Mouse (Mus musculus) myocyte (in vitro differentiated cells): ENCODE measurements at regions not wholly inside any gene's neighbourhood (a gene's known extent, or its start where the extent isn't known, plus 50 kb on each side); places are given as distances from the start of the nearest gene placed in this dataset.

Experiments used
- H3K27me3 ChIP-seq: one replicate; pipeline ENCODE4 v1.6.1; 2011; ENCODE audit not compliant: control insufficient read depth, insufficient read depth, insufficient read length
- H3K36me3 ChIP-seq: one replicate; pipeline ENCODE4 v1.6.1; 2011; ENCODE audit not compliant: control insufficient read depth, insufficient read depth
- H3K4me2 ChIP-seq: one replicate; pipeline ENCODE4 v1.6.1; 2011; ENCODE audit warnings: low read depth, control low read depth
- H3K4me3 ChIP-seq: one replicate; pipeline ENCODE4 v1.5.1; 2011; ENCODE audit warnings: mild to moderate bottlenecking, control low read depth, moderate library complexity
- H3K79me2 ChIP-seq: one replicate; pipeline ENCODE4 v1.6.1; 2011; ENCODE audit not compliant: control insufficient read depth, insufficient read depth
- H3ac ChIP-seq: one replicate; pipeline ENCODE4 v1.6.1; 2011; ENCODE audit not compliant: control insufficient read depth, insufficient read length
- CEBPB ChIP-seq: IDR thresholded peaks from 2 replicates; pipeline ENCODE4 v1.6.1; 2011; ENCODE audit warnings: mild to moderate bottlenecking, moderate library complexity; ENCODE audit not compliant: poor library complexity, insufficient read depth, severe bottlenecking
- E2F4 ChIP-seq: IDR thresholded peaks from one replicate; pipeline ENCODE4 v1.6.1; 2011; ENCODE audit warnings: mild to moderate bottlenecking, control low read depth, moderate library complexity; ENCODE audit not compliant: insufficient read depth
- MAX ChIP-seq: IDR thresholded peaks from one replicate; pipeline ENCODE4 v1.6.1; 2011; ENCODE audit warnings: low read depth, mild to moderate bottlenecking, control low read depth
- MYOD1 ChIP-seq, 3 experiments: IDR thresholded peaks; one replicate each; pipeline ENCODE4 v1.6.1; 2011; ENCODE audit warnings: control low read depth in 2 of 3, low read depth in 2 of 3, mild to moderate bottlenecking in 2 of 3, moderate library complexity in 1 of 3; ENCODE audit not compliant: insufficient read length in 2 of 3, control insufficient read depth in 1 of 3
- MYOG ChIP-seq, 3 experiments: IDR thresholded peaks; one replicate each; pipeline ENCODE4 v1.6.1; 2011; ENCODE audit warnings: control low read depth in 2 of 3, low read depth in 2 of 3, mild to moderate bottlenecking in 2 of 3; ENCODE audit not compliant: insufficient read length in 2 of 3, control insufficient read depth in 1 of 3, insufficient read depth in 1 of 3
- POLR2A ChIP-seq: IDR thresholded peaks from one replicate; pipeline ENCODE4 v1.6.1; 2011; ENCODE audit warnings: low read depth, mild to moderate bottlenecking, control low read depth, moderate library complexity; ENCODE audit not compliant: insufficient read length
- POLR2AphosphoS2 ChIP-seq: IDR thresholded peaks from one replicate; pipeline ENCODE4 v1.6.1; 2011; ENCODE audit warnings: low read depth, control low read depth; ENCODE audit not compliant: insufficient read length
- REST ChIP-seq: IDR thresholded peaks from one replicate; pipeline ENCODE4 v1.6.1; 2011; ENCODE audit warnings: mild to moderate bottlenecking, control low read depth, moderate library complexity; ENCODE audit not compliant: insufficient read depth, insufficient read length
- SRF ChIP-seq: IDR thresholded peaks from one replicate; pipeline ENCODE4 v1.6.1; 2011; ENCODE audit warnings: low read depth; ENCODE audit not compliant: control insufficient read depth, insufficient read length
- TCF12 ChIP-seq: IDR thresholded peaks from one replicate; pipeline ENCODE4 v1.6.1; 2011; ENCODE audit warnings: mild to moderate bottlenecking, control low read depth; ENCODE audit not compliant: poor library complexity, insufficient read depth, severe bottlenecking
- TCF3 ChIP-seq: IDR thresholded peaks from one replicate; pipeline ENCODE4 v1.6.1; 2011; ENCODE audit warnings: low read depth, control low read depth; ENCODE audit not compliant: insufficient read length
- USF1 ChIP-seq: IDR thresholded peaks from one replicate; pipeline ENCODE4 v1.6.1; 2011; ENCODE audit warnings: low read depth, mild to moderate bottlenecking, control low read depth, moderate library complexity

DNA sequence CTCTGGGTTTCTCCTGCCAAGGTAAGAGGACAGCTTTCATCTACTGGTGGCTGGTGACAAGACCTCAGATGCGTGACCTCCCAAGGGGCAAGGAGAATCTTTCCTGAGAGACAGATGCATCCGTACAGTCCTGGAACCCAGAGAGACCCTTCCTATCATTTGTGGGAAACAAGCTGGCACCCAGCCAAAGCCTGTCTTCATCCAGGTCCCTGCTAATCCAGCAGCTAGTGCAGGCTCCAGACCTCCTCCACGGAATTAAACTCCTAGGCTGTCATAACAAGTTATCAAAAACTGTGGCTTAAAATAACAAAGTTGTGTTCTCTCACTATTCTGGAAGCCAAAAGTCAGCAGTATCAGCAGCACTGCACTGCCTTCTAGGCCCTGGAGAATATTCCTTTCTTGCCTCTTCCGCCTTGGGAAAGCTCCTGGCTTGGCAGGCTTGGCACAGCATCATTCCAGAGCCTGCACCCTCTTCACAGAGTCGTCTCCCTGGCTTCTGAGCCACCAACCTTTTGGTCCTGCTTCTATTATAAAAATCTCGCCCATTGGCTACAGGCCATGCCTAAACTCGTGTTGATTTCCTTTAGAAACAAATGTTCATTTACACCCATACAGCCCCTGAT, 113.3 kb upstream of the Slc22a22 start:
- peaks cover 5% of the 10 kb centered on the region for H3K27me3 ChIP-seq

DNA sequence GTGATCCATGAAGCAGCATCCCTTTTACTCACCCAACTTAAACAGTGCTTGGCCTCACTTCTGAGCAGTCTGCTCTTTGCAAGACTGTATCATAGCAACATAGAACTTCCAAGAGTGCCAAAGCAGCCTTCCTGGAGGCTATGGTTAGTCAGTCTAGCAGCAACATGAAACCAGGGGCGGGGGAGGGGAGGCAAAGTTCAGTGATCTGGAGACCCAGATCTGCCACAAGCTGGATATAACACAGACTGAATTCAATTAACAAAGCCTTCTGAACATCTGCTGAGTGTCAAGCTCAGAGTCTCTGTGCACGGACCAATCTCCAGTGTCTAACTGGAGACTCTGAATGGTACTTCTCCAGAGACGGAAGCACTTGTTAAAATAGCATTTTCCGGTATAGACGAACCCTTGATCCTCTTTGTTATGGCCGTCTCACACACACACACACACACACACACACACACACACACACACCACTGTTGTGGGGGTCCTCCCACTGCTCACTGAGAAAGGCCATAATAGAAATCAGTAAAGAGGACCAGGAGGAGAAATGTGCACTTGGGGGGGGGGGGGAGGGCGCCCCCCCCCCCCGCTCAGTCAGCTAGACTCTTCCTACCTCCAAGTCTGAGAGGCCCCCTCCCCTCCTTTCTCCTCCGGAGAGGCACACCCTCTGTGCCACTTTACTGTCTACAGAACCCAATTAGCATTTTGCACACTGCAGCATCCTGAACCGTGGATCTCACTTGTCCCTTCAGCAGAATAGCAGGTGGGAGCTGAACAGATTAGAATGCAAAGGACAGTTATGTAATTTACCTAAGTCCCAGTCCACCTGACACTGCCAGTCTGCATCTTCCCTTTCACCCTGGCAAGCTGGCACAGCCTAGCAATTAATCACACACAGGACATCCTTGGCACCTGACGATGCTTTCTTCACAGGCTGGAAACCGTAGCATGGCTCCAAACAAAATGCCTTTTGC, 112.3 kb upstream of the Slc22a22 start:
- H3K36me3 ChIP-seq: no peaks in the 10 kb centered on the region
- peaks cover 5% of the 10 kb centered on the region for H3K27me3 ChIP-seq
- no peak overlapping the region for H3ac ChIP-seq
- TF ChIP-seq E2F4: no peak
- no peak for TF ChIP-seq TCF12
- TF ChIP-seq MYOD1 (IDR thresholded peaks at IDR 0.05; ENCODE audit: control insufficient read depth in 1 of 3, insufficient read length in 2 of 3, low read depth in 2 of 3): no peak
- no peak for TF ChIP-seq SRF
- no peak for TF ChIP-seq MYOG (IDR thresholded peaks at IDR 0.05; ENCODE audit: control insufficient read depth in 1 of 3, insufficient read depth in 1 of 3, insufficient read length in 2 of 3, low read depth in 2 of 3)
- TF ChIP-seq TCF3: no peak
- TF ChIP-seq POLR2A: no peak
- no peak for TF ChIP-seq MAX
- no peak for TF ChIP-seq CEBPB
- TF ChIP-seq POLR2AphosphoS2: no peak
- no peak for TF ChIP-seq USF1
- no peak for TF ChIP-seq REST
- H3K4me2 ChIP-seq: peak overlapping the region; percentile 31
- H3K4me3 ChIP-seq: no peak overlapping the region
- no peaks in the 10 kb centered on the region for H3K79me2 ChIP-seq

More for the DNA sequence above, 113.3 kb upstream of the Slc22a22 start:
- H3ac ChIP-seq: no peak overlapping the region
- no peak overlapping the region for H3K4me3 ChIP-seq
- H3K4me2 ChIP-seq: no peak overlapping the region
- H3K79me2 ChIP-seq: no peaks in the 10 kb centered on the region
- TF ChIP-seq SRF (no peak), TCF3 (no peak), USF1 (no peak), TCF12 (no peak)
- no peaks in the 10 kb centered on the region for H3K36me3 ChIP-seq

DNA sequence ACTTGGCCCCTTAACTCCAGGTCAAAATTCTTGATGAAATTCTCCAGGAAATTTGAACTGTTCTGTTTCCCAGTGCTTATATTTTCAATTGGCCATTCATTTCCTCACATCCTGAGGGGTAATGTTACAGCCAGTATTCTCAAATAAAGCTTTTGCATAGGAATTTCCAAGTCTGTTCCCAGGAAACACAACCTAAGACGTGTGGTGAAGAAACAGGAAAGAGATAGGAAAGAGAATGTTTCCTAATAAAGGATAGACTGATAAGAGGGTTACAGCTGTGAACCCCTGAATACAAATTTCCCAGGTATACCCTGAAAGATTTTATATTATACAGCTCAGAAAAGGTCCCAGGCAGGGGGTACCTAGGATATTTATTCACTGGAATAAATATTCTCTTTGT, 108.0 kb upstream of the Slc22a22 start:
- Histone ChIP-seq H3K36me3 (no peaks in the 10 kb centered on the region), H3ac (no peak overlapping the region)
- TF ChIP-seq POLR2A: no peak
- TF ChIP-seq POLR2AphosphoS2: no peak
- no peak for TF ChIP-seq MYOG (IDR thresholded peaks at IDR 0.05; ENCODE audit: control insufficient read depth in 1 of 3, insufficient read depth in 1 of 3, insufficient read length in 2 of 3, low read depth in 2 of 3)
- TF ChIP-seq TCF12: no peak
- no peak for TF ChIP-seq E2F4
- TF ChIP-seq USF1: no peak

DNA sequence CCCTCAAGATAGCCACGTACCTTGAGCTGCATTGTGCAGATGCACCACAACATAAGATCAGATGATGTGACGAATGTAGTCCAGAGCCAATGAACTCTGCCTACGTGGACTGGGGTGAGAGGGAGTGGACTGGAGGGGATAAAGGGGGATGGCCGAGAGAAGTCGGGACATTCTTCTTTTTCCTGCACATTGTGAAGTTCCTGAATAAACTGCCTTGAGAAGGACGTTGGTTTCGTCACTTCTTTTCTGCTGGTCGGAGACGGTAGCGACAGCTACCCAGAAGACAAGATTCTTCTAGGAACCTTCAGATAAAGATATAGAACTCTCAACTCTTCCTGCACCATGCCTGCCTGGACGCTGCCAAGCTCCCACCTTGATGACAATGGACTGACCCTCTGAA, 107.1 kb upstream of the Slc22a22 start:
- H3K4me3 ChIP-seq: no peak overlapping the region
- TF ChIP-seq POLR2A (no peak), MAX (no peak), TCF12 (no peak), CEBPB (no peak)
- H3K79me2 ChIP-seq: no peaks in the 10 kb centered on the region
- H3K36me3 ChIP-seq: no peaks in the 10 kb centered on the region
- H3ac ChIP-seq: no peak overlapping the region
- no peak overlapping the region for H3K4me2 ChIP-seq
- no peaks in the 10 kb centered on the region for H3K27me3 ChIP-seq

More for the DNA sequence above, 108.0 kb upstream of the Slc22a22 start:
- Histone ChIP-seq H3K79me2 (no peaks in the 10 kb centered on the region), H3K27me3 (no peaks in the 10 kb centered on the region), H3K4me3 (no peak overlapping the region), H3K4me2 (no peak overlapping the region)

DNA sequence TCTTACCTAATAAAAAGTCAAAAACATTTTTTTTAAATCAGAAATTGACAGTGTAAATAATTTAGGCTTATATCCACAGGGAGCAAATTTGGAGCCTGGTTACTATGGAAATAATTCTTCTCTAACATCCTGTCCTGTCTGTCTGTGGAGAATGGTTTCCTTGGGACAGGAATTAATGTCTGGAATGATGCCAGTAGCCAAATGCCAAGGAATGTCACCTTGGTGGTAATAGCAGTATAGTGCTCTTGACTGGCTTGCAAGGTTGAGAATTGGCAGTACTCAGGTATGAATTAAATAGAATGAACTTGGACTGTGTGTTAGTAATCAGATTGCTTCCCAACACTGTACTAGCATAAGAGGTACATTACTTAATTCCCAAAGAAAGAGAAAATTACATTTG, 103.8 kb upstream of the Slc22a22 start:
- TF ChIP-seq MYOD1 (IDR thresholded peaks at IDR 0.05; ENCODE audit: control insufficient read depth in 1 of 3, insufficient read length in 2 of 3, low read depth in 2 of 3) (no peak), TCF3 (no peak), MAX (no peak), TCF12 (no peak), USF1 (no peak), CEBPB (no peak), E2F4 (no peak), SRF (no peak)
- Histone ChIP-seq H3K27me3 (no peaks in the 10 kb centered on the region), H3K4me3 (no peak overlapping the region), H3K79me2 (no peaks in the 10 kb centered on the region), H3ac (no peak overlapping the region), H3K4me2 (no peak overlapping the region), H3K36me3 (no peaks in the 10 kb centered on the region)
